Mouse (Mus musculus) kidney, postnatal 10 days (tissue): ENCODE measurements at regions not wholly inside any gene's neighbourhood (a gene's known extent, or its start where the extent isn't known, plus 50 kb on each side); places are given as distances from the start of the nearest gene placed in this dataset.

Source experiments
- DNase-seq: peaks from one replicate; pipeline ENCODE4 v3.0.0; 2021; ENCODE audit warnings: mixed read lengths

- DNase-seq: no peak
Measured at GRCm38 (mm10) chr9:31794911-31795310, 118.4 kb downstream of the Barx2 start.

- no peak for DNase-seq
Measured at GRCm38 (mm10) chr9:31775956-31776355, 137.3 kb downstream of the Barx2 start.

GRCm38 (mm10) chr9:31765401-31765800 lies 147.9 kb downstream of the Barx2 start:
- no peak for DNase-seq

- no peak for DNase-seq
Measured at GRCm38 (mm10) chr9:31757894-31758561, 155.2 kb downstream of the Barx2 start.

GRCm38 (mm10) chr9:31730443-31730842 lies 182.8 kb downstream of the Barx2 start:
- no peak for DNase-seq

- DNase-seq: no peak
Measured at GRCm38 (mm10) chr9:31719309-31719708, 194.0 kb downstream of the Barx2 start.

GRCm38 (mm10) chr9:31710022-31710421 lies 203.2 kb downstream of the Barx2 start:
- no peak for DNase-seq

GRCm38 (mm10) chr9:31706688-31707087 lies 206.6 kb downstream of the Barx2 start:
- no peak for DNase-seq

GRCm38 (mm10) chr9:31690921-31691475 lies 222.3 kb downstream of the Barx2 start:
- DNase-seq: no peak

GRCm38 (mm10) chr9:31688398-31688705 lies 224.1 kb upstream of the Tmem45b start:
- DNase-seq: no peak

GRCm38 (mm10) chr9:31687686-31688397 lies 223.6 kb upstream of the Tmem45b start:
- DNase-seq: peak; percentile 72

GRCm38 (mm10) chr9:31686466-31686865 lies 222.2 kb upstream of the Tmem45b start:
- DNase-seq: no peak

- DNase-seq: no peak
Measured at GRCm38 (mm10) chr9:31684812-31685188, 220.5 kb upstream of the Tmem45b start.

GRCm38 (mm10) chr9:31684099-31684811 lies 220.0 kb upstream of the Tmem45b start:
- peak; percentile 26 for DNase-seq

GRCm38 (mm10) chr9:31683302-31684081 lies 219.2 kb upstream of the Tmem45b start:
- DNase-seq: peak; percentile 38

GRCm38 (mm10) chr9:31682893-31683292 lies 218.6 kb upstream of the Tmem45b start:
- no peak for DNase-seq

GRCm38 (mm10) chr9:31677150-31677549 lies 212.9 kb upstream of the Tmem45b start:
- no peak for DNase-seq

GRCm38 (mm10) chr9:31659026-31659425 lies 194.8 kb upstream of the Tmem45b start:
- DNase-seq: no peak

- DNase-seq: no peak
Measured at GRCm38 (mm10) chr9:31657612-31658011, 193.3 kb upstream of the Tmem45b start.

- DNase-seq: no peak
Measured at GRCm38 (mm10) chr9:31656676-31657075, 192.4 kb upstream of the Tmem45b start.

- DNase-seq: no peak
Measured at GRCm38 (mm10) chr9:31654747-31655146, 190.5 kb upstream of the Tmem45b start.

- DNase-seq: no peak
Measured at GRCm38 (mm10) chr9:31654213-31654612, 190.0 kb upstream of the Tmem45b start.

- DNase-seq: no peak
Measured at GRCm38 (mm10) chr9:31653788-31654187, 189.5 kb upstream of the Tmem45b start.
